Mouse (Mus musculus): ENCODE data around the gene Dppa5a.
"Not testable (repeated sequence)": the region's sequence is repeated elsewhere in the genome, so short reads cannot be mapped to it uniquely, and the experiment has no call there.

Dppa5a gene

DNA sequence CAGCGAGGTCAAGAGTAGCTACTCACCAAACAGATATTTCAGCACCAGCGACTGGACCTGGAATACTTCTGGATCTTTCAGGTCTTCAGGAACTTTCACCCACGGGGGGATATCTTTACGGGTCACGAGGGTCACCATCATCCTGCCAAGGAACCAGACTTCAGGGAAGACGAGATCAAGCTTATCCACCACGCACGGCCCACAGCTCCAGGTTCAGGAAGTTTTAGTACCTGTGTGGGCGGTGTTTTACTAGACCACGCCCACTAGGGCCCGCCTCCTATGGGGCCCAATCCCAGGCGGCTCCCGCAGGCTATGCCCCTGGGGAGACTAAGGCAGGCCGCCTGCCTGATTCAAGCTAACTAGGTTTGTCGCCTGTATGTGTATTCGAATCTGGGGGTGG is at the start of gene Dppa5a:
Gene Dppa5a, minus strand, starts transcription at position 219 of the 400 bp plus-strand sequence.
- not testable (repeated sequence) for DNase-seq (ENCODE audit: low read depth, low spot score)

DNA sequence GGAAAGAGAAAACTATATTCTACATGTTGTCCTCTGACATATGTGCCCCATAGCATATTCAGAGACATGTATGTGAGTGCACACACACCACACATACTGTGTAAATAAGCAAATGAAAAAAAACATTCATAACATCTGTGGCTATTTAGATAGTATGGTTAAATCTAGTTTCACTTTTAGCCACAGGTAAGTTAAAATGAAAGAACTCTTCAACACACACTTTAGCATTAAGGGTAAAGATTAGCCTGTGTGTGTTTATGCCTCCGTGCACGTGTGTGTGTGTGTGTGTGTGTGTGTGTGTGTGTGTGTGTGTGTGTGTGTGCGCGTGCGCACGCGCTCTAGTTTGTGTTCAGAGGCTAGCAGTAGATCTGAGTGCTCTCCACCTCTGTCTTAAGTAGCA is 33.6 kb upstream of the Dppa5a start:
- no peak for DNase-seq (ENCODE audit: low read depth, low spot score)

DNA sequence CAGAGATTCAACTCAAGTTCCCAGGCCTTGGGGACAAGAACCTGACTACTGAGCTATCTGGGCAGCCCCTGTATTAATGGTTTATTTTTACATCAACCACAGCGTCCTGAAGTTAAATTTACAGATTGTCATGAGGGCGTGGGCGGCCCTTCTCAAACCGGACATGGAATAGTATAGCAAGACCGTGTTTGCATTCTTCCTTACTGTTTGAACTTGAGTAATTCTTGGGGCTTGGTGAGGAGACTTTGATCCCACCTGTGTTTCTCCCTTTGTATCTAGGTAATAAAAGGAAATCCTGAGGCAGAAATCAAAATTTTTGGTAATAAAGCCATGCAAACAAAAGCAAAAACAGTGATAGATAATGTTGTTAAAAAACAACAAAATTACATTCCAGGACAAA is 32.6 kb upstream of the Dppa5a start:
- DNase-seq (ENCODE audit: low read depth, low spot score) = no peak

DNA sequence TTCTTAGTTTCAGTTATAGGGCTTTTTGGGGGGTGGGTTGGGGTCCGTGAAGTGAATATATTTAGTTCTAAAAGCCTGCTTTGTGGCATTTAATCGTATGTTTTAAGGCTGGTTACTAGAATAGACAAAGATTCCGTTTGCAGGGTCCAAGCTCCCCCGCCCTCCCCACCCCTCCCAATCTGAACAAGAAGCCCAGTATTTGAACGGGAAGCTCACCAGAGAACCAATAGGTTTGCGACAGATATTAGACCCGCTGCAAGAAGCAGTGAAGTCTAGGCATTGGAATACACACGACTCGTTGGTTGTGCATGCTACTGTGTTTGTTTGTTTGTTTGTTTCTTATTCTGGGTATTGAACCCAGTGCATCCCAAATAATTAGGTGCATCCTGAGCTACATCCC is 28.5 kb upstream of the Dppa5a start:
- no peak for DNase-seq (ENCODE audit: low read depth, low spot score)

DNA sequence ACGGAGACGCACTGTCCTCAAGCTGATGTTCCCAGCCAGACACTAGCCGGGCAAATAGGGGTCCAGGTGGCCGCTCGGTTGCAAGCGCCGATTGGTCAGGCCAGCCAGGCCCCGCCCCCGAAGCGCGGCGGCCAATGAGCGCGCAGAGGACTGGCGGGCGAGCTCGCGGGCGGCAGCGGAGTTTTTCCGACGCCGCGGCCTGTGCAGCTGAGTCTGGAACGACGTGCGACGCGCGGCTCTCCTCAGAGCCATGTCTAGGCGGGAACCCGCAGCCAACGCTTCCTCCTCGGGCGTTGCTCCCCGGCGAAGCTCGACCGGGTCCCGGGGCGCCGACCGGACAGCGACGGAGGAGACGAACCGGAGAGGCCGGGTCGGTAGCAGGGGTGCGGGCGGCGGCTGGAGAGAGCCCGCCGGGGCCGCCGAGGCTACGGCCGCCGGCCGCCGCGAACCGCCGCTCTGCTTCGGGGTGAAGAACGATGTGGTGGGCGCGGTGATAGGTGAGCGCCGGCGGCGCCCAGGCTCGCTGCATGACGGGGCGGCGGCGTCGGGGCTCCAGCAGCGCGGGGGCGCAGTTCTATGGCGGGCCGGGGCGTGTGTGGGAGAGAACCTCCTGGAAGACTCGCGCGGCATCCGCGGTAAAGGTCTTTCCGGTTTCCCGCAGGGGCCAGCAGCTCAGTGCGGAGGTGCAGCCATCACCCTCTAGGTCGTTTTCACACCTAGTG is 27.8 kb upstream of the Dppa5a start, which contains the start of gene Ddx43:
Gene Ddx43, plus strand, starts transcription at position 148 of the 722 bp plus-strand sequence.
- peak; percentile 75 for DNase-seq (ENCODE audit: low read depth, low spot score)

DNA sequence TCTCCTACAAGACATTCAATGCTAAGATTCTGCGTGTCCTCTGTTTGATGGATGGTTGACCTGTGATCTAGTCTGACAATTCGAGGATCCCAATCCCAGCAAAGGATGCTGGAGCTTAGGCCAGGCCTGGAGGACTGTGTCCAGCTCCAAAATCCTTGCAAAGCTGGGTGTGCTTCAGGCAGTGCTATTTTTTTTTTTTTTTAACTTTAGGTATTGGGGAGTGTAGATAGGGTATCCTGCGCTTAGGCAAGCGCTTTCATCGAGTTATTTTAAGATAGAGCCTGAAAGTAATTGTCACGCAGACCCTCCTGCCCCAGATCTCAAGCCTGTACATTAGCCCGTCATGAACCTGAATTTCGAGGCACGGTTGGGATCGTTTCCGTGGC is 27.3 kb upstream of the Dppa5a start:
- no peak for DNase-seq (ENCODE audit: low read depth, low spot score)

DNA sequence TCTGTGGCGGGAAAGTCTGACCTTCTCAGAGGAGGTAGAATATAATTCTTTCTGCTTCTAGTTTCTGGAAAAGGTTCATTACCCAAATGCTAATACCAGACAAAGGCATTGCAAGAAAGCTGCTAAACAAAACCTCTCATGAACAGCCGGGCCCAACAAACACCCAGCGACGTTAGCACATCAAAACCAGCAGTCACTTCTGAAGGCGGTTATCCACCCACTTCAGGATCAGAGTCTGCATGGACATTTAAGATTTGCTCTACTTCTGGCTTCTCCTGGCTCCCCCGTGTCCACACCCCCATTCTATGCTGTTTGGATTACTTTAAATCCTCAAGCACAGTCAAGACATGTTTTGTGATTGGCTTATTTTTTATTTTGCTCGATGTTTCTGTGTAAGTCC is 26.6 kb upstream of the Dppa5a start:
- no peak for DNase-seq (ENCODE audit: low read depth, low spot score)

DNA sequence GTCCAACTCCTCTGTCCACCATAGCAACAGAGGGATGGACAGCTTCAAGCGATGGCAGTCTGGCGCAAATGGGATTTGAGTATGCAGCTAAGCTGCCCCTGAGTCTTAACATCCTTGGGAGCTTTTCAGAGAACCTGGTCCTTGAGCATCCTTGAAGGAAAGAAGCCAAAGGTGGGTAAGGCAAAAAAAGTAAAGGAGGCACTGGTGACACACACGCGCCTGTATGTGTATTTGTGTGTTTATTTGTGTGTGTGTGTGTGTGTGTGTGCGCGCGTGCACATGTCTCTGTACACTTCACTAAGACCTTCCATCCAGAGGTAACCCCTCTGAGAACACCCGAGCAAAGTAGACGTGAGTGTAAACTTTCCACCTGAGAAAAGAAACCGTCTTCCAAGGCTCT is 25.8 kb upstream of the Dppa5a start:
- DNase-seq (ENCODE audit: low read depth, low spot score) = no peak

DNA sequence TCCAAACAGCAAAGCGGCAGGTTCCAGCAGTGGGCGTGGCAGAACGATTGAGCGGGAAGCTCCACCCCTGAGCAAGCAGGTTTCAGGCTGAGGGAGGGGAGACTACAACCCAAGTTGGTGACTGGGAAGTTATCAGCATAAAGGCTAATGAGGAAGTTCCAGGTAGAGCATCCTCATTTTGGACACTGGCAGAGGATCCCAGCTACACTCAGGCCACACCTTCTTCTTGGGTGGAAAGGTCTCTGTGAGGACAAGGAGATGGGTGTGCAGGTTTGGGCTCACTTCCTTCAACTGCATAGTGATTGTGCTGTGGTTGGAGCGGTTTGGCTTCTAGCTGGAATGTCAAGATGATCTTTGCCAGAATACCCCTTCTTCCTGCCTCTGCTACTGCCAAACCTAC is 22.0 kb upstream of the Dppa5a start:
- no peak for DNase-seq (ENCODE audit: low read depth, low spot score)

DNA sequence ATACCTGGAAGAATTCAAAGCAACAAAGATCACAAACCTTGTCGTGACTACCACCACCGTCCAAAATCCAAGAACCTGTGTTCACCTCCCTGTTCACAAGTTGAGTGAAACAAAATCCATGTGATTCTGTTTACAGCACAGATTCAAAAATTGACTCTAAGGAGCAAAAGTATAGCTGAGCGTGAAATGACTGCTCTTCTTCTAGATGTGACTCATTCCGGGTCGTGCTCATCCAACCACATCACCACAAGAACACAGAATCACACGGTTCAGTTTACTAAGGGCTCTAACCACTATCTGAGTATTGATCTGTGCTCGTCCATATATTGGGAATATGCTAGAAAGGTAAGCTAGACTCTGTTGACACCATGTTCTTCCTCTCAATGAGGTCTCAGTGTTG is 19.0 kb upstream of the Dppa5a start:
- no peak for DNase-seq (ENCODE audit: low read depth, low spot score)

DNA sequence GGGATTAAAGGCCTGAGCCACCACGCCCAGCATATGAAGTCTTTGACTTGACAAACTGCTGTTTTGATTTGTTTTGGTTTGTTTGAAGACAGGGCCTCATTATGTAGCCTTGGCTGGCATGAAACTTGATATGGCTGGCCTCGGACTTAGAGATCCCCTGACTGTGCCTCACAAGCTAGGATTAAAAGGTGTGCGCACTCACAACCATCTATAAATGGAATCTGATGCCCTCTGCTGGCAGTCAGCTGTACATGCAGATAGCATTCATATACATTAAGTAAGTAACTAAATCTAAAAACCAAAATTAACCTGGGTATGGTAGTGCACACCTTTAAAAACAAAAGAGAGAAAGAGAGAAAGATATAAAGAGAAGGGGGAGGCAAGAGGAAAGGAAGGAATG is 17.9 kb upstream of the Dppa5a start:
- DNase-seq (ENCODE audit: low read depth, low spot score) = no peak

DNA sequence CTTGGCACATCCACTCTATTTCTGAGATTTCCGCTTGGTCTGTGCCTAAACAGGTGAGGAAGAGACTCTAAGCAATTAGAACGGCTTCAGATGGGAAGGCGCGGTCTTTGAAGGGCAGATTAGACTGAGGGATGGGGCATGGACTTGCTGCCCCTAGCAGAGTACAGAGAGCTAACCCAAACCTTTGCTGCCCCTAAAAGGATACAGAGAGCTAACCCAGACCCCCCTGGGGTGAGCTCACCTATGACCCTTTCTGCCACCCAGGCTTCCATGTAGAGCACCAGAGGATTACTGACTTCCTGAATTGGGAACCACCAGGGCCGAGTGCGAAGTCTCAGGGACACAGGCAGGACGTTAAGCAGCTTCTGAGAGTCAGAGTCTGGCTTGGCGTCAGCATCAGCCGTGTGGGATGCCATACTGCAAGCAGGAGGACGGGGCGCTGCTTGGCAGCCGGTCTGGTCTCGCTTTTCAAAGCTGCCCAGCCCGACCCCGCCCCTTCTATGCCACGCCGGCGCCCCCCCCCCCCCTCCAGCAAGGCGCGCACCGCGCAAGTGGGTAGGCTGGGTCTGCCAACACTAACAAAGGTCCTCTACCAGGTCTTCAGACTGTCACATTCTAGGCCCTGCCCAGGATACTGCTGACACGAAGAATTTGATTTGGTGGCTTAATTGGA is 10.3 kb upstream of the Dppa5a start, which contains the start of gene Ooep:
Gene Ooep, minus strand, starts transcription at position 613 of the 673 bp plus-strand sequence.
- peak; percentile 28 for DNase-seq (ENCODE audit: low read depth, low spot score)

DNA sequence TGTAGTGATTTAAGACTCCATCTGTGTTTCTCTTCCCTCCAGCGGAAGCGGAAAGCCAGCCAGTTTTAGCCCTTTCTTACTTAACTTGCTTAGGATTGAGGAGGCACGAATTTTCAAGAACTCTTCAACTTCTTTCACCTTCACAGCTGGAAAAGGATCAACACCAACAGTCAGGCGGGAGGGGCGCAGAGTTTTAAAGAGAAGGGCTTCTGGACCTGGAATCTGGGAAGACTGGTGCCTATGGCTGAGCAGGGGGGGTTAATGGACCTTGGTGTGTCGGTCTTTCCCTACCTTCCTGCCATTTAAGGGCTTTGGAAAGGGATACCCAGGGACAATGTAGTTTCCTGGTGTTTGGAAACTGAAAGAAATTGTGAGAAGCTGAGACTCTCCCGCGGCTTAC is 9.6 kb upstream of the Dppa5a start:
- no peak for DNase-seq (ENCODE audit: low read depth, low spot score)

DNA sequence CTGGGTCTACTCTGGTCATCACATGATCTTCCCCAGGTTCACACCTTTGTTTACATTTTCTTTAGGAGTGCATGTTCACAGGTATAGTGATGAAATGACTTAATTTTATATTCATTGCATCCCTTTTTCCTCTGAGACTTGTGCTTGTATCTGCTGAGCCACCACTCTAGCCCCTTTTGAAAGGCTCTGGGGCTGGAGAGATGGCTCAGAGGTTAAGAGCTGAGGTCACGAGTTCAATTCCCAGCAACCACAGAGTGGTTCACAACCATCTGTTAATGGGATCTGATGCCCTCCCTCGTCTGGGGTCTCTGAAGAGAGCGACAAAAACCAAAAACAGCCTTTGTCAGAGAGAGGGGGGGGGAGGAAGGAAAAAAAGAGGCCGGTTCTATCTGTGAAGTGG is 7.5 kb upstream of the Dppa5a start:
- DNase-seq (ENCODE audit: low read depth, low spot score) = no peak

DNA sequence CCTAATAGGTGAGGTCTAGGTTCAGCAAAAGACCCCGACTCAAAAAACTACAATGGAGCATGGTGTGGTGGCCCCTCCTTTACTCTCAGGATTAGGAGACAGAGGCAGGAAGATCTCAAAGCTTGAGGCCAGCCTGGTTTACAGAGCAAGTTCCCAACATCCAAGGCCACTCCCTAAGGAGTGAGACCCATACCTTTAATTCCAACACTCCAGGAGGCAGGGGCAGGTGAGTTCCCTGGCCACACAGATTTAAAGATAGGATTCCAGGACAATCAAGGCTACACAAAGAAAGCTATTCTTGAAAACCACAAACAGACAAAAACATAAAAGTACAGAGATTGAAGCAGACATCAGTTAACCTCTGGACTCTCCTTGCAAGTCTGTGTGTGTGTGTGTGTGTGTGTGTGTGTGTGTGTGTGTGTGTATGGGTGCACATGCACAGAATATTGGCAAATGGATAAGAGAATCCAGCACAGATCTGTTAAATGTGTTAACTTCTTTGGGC is 7.0 kb upstream of the Dppa5a start:
- DNase-seq (ENCODE audit: low read depth, low spot score) = no peak

DNA sequence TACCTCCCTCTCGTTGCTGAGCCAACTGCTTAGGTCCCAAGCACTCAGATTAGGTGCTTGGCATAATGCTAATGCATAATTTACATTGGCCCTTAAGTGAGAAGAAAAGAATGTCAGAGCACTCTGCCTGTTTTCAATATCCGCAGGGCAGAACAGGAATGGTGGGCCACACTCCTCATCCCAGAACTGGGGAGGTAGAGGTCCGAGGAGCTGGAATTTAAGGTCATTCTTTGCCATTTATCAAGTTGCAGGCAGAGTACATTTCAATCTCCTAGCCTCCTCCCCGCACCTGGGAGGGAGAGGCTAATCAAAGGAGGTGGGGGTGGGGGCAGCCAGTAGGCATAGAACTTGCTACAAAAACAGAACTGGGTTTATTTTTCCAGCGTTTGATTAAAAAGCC is 6.4 kb upstream of the Dppa5a start:
- DNase-seq (ENCODE audit: low read depth, low spot score) = no peak

DNA sequence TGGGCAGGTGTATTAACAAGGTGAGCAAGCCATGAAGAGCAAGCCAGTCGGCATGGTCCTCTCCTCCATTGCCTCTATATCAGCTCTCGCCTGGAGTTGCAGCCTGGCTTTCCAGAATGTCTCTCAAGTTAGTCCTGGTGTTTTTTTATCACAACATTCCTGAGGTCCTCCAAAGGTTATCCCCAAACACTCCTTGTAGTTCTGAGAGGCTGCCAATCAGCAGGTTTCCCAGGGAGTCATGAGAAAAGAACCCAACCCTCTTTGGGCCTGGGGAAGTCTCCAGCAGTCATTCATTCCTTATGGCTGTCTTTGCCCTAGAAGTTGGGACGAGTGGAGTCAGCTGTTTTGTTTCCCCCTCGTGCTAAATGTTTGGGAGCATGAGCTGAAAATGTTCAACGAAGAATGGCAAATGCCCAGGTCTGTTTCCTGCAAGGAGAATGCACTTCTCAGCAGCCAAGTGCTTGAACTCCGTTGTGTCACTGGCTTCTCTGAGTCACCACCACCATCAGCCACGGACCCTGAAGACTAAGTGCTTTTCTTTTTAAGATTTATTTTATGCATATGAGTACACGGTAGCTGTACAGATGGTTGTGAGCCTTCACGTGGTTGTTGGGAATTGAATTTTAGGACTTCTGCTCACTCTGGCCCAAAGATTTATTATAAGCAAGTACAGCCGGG is 5.0 kb upstream of the Dppa5a start:
- no peak for DNase-seq (ENCODE audit: low read depth, low spot score)

DNA sequence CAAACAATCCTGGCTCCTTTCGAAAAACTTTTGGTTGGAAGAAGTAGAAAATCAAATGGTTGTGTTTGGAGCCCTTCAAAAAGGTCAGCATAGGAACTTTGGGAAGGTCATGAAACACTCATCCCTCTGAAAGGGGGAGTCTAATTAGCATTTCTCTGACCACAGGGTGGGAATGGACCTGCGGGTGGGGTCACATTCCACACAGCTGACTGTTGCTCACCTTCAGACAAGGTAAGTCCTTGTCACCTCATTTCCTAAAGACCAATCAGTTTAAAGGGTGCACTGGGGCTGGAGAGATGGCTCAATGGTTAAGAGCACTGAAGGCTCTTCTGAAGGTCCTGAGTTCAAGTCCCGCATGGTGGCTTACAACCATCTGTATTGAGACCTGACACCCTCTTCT is 3.5 kb upstream of the Dppa5a start:
- no peak for DNase-seq (ENCODE audit: low read depth, low spot score)

DNA sequence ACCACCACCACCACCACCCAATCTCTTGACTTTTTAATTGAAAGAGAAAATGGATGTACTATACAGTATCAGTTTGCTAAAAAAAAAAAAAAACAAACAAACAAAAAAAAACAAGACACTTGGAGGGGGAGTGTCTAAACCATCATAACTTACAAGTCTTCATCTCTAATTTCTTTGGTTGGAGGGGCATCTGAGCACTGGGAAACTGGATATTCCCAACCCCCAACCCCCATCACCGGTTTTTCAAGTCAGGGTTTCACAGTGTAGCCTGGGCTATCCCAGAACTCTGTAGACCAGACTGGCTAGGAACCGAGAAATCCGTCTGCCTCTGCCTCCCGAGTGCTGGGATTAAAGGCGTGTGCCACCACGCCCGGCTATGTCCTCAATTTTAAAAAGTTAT is 1.8 kb upstream of the Dppa5a start:
- no peak for DNase-seq (ENCODE audit: low read depth, low spot score)

DNA sequence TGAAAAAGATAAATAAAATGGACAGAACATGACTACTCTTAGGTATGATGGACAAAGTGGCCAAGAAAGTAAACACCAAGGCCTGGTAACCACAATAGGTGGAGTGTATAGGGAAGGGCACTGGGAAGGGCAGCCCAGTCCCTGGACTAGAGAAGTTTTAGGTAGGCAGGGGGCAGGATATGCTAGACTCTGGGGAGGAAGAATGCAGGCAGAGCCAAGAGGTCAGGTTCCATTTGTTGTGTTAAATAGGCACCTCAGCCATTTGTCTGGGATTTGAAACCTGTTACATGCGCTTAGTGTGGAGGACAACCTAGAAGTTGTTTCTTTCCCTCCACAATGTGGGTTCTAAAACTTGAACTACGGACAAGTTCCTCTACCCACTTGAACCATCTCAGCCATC is 1.4 kb upstream of the Dppa5a start:
- no peak for DNase-seq (ENCODE audit: low read depth, low spot score)

DNA sequence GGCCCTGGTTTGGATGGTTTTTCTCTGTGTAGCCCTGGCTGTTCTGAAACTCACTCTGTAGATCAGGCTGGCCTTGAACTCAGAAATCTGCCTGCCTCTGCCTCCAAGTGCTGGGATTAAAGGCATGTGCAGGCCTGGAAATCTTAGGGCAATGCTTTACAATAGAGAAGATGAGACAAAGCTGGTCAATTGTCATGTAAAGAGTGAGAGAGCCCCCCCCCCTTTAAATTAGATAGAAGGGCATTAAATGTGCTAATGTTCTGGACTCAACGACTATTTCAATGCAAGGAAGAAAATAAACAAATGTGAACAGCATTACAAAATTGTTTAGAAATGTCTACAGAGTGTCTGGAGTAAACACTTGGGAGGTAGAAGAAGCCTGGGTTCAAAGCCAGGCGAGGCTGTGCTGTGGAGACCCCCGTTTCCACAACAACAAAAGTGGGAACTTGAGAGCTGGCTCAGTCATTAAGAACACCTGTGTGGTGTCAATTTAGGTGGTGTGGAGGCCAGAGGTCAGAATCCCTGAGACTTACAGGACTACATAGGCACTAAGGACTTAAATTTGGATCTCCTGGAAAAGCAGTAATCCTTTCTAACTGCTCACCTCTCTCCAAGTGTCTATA is 805 bp upstream of the Dppa5a start:
- no peak for DNase-seq (ENCODE audit: low read depth, low spot score)

DNA sequence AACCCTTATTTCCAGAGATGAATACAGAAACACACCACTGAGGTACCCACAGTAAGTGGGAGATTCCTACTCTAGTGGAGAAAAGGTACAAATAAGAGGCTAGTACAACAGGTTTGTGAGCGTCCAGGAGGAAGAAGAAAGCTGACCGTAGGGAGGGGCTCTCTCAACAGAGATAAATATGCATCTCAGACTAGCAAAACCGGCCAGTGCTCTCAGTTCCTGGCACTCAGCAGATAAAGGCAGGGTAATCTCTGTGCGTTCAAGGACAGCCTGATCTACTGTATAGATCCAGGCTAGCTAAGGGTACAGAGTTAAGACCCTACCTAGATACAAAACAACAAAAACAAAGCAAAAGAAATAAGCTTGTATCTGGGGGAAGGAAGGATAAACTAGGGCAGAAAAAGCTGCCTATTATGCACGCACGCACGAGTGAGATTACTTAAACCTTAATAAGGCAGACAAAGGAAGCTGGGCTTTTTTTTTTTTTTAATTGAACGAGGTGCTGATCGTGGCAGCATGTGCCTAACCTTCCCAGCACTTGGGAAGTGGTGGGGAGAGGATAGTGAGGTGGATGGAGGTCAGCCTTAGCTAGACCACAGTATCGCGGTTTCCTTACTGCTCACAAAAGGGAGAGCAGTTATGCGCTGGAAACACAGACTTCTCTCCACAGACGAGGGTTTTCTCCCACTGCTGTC is 2.0 kb downstream of the Dppa5a start:
- no peak for DNase-seq (ENCODE audit: low read depth, low spot score)

All from mesoderm, embryonic 11.5 days (tissue).